In the genomic region with DNA sequence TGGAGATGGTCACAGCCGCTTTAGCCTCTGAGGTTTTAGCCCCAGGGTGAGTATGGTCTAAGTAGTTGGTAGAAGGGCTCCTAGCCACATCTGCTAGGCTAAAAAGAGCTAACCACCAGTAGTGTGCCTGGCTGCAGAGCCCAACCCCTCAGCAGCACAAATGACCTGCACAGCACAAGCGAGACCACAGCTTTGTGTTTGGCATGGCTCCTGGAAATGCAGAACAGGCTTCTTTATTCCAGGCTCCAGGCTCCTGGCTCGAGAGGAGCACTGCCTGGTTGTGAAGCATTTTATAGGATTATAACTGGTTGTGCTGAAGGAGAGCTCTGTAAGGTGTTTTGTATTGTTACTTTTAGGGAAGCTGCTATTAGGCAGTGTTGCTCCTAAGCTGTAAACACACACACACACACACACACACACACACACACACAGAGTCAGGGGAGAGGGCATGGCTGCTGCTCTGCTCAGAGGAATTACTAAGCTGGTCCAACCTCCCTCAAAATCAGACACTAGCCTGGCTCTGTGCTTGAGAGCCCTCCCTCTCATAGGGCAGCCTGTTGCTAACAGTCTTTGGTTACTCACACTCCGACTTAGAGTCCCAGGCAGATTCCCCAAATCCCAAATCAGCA, we compare ENCODE assay signal across 11 mouse cellular contexts.
A peak's percentile ranks its signal among the peaks of the same experiment; 100 is the strongest.
DNase-seq lines count a peak whose midpoint lies in the region; ATAC-seq and TF ChIP-seq lines count a peak whose summit lies in the region.
"Had no signal": no experiment of that assay in that cellular context is flagged by ENCODE, and none has a peak within 500 bp of the region (broad histone marks: within the 10 kb centered on the region; RNA-seq: fewer than 3 reads in every experiment).

No protein-coding gene starts in this region.

- H3K9ac ChIP-seq in midbrain, embryonic 14.5 days (replicated peaks; ENCODE audit: low read length): no peak overlapping the region
- no peak overlapping the region for H3K9ac ChIP-seq in midbrain, embryonic 15.5 days
- H3K9ac ChIP-seq: liver, embryonic 14.5 days had no signal

- peak overlapping the region; percentile 38; the same call in 1 of the 2 replicates for H3K27ac ChIP-seq in gastrocnemius, adult 2 months
- H3K27ac ChIP-seq in midbrain, embryonic 14.5 days (replicated peaks; ENCODE audit: low read depth, low read length): no peak overlapping the region
- no peak overlapping the region for H3K27ac ChIP-seq in midbrain, embryonic 10.5 days (replicated peaks)
- no peak overlapping the region for H3K27ac ChIP-seq in midbrain, embryonic 15.5 days
- H3K27ac ChIP-seq: liver, embryonic 14.5 days had no signal

- peaks cover 14% of the 10 kb centered on the region; the same call in 1 of the 2 replicates for H3K4me1 ChIP-seq in midbrain, embryonic 14.5 days (ENCODE audit: control insufficient read depth, insufficient read depth, low read length)
- peaks cover 17% of the 10 kb centered on the region for H3K4me1 ChIP-seq in midbrain, embryonic 10.5 days
- H3K4me1 ChIP-seq in midbrain, embryonic 15.5 days: peaks cover 14% of the 10 kb centered on the region

- no peak for ATAC-seq in midbrain, embryonic 14.5 days (ENCODE audit: low FRiP score, low TSS enrichment)
- peak; percentile 37; the same call in 1 of the 2 replicates for ATAC-seq in midbrain, embryonic 15.5 days (replicated peaks)

- WGBS in midbrain, embryonic 14.5 days: 31% methylated on average over 4 of the region's 4 CpGs
- WGBS in midbrain, embryonic 10.5 days: 48% methylated on average over 4 of the region's 4 CpGs
- 41% methylated on average over 4 of the region's 4 CpGs for WGBS in midbrain, embryonic 15.5 days

- no peak overlapping the region for H3K4me3 ChIP-seq in gastrocnemius, adult 2 months
- H3K4me3 ChIP-seq in midbrain, embryonic 14.5 days (replicated peaks; ENCODE audit: low read depth, low read length): no peak overlapping the region
- no peak overlapping the region for H3K4me3 ChIP-seq in midbrain, embryonic 10.5 days
- no peak overlapping the region for H3K4me3 ChIP-seq in midbrain, embryonic 15.5 days
- H3K4me3 ChIP-seq: megakaryocyte, embryonic 14.5 days had no signal

- H3K4me2 ChIP-seq in midbrain, embryonic 14.5 days (ENCODE audit: low read length): no peak overlapping the region
- no peak overlapping the region for H3K4me2 ChIP-seq in midbrain, embryonic 15.5 days

- H3K27me3 ChIP-seq in midbrain, embryonic 14.5 days (ENCODE audit: control insufficient read depth, insufficient read depth, low read length): peaks cover 15% of the 10 kb centered on the region
- peaks cover 43% of the 10 kb centered on the region for H3K27me3 ChIP-seq in midbrain, embryonic 10.5 days (ENCODE audit: low read depth, poor library complexity, severe bottlenecking)
- H3K27me3 ChIP-seq in midbrain, embryonic 15.5 days (replicated peaks): peaks cover 14% of the 10 kb centered on the region

- peak; percentile 45 for DNase-seq in gastrocnemius, adult 2 months
- DNase-seq in gastrocnemius, adult 8-10 months (ENCODE audit: low spot score in 2 of 2): no peak
- peak; percentile 64 for DNase-seq in midbrain, embryonic 14.5 days
- no peak for DNase-seq in midbrain, embryonic 10.5 days (ENCODE audit: low spot score)
- peak; percentile 79 for DNase-seq in fibroblast of lung, adult 2 months (ENCODE audit: low read depth)
- DNase-seq in adrenal gland, adult (ENCODE audit: inconsistent age in 2 of 2, low spot score in 1 of 2): no peak
- DNase-seq in layer of hippocampus, adult 9-10 months (ENCODE audit: low spot score): no peak
- DNase-seq: thymus, postnatal 25 days had no signal

- H3K9me3 ChIP-seq in midbrain, embryonic 14.5 days (ENCODE audit: control insufficient read depth, low read length): no peaks in the 10 kb centered on the region
- H3K9me3 ChIP-seq in midbrain, embryonic 10.5 days (replicated peaks): no peaks in the 10 kb centered on the region
- no peaks in the 10 kb centered on the region for H3K9me3 ChIP-seq in midbrain, embryonic 15.5 days
- H3K9me3 ChIP-seq: megakaryocyte, embryonic 14.5 days had no signal

- no peak for TF ChIP-seq CTCF in gastrocnemius, adult 2 months (IDR thresholded peaks at IDR 0.05)

- no peaks in the 10 kb centered on the region for H3K36me3 ChIP-seq in midbrain, embryonic 14.5 days (ENCODE audit: control insufficient read depth, insufficient read depth, low read length)
- H3K36me3 ChIP-seq in midbrain, embryonic 10.5 days: no peaks in the 10 kb centered on the region
- H3K36me3 ChIP-seq in midbrain, embryonic 15.5 days (replicated peaks): no peaks in the 10 kb centered on the region

- intact Hi-C loops in gastrocnemius, adult 2 months (cut with DNase I): no loop called here

Comparison
In these comparisons a context has a peak if more than half of its experiments do, and no peak if none do; other contexts are left out.
1. DNase-seq: peak in gastrocnemius, adult 2 months (single experiment), midbrain, embryonic 14.5 days (single experiment) and fibroblast of lung, adult 2 months (single experiment); none in gastrocnemius, adult 8-10 months (0 of 2), midbrain, embryonic 10.5 days (single experiment), adrenal gland, adult (0 of 2) and layer of hippocampus, adult 9-10 months (single experiment).